ENCODE assay signal across 12 mouse cellular contexts in the genomic region with DNA sequence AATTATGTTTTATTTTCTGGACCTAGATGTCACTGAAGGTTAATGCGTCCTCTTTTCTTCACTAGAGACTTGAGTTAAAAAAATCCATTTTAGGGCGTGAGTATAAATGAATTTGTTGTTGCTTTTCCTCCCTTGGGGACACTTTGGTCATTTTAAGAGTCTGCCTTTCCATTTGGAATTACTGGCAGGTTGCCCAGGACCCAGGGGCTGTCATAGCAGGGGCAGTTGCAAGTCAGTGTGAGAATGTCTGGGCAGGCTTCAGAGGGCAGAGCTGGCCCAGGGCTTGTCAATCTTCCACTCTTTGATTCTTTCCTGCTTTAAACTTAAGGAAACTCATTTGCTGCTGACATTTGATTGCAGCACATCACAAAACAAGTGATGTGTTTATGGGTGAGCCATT. TPM values are rescaled to one million over a fixed set of nuclear protein-coding genes. Genes with fewer than 3 reads are reported as not detected.
DNase-seq lines count a peak whose midpoint lies in the region; ATAC-seq lines count a peak whose summit lies in the region.
"Had no signal": no experiment of that assay in that cellular context is flagged by ENCODE, and none has a peak within 500 bp of the region (broad histone marks: within the 10 kb centered on the region; RNA-seq: fewer than 3 reads in every experiment).

No protein-coding gene starts in this region.

- no peaks in the 10 kb centered on the region for H3K9me3 ChIP-seq in heart, embryonic 11.5 days (replicated peaks; ENCODE audit: control insufficient read depth, low read length)
- H3K9me3 ChIP-seq: lung, embryonic 15.5 days; neural tube, embryonic 12.5 days had no signal

- peak; percentile 90 for DNase-seq in heart, adult 11 months
- DNase-seq in right cerebral cortex, postnatal 4 days, result peak; percentile 3
- no peak for DNase-seq in right cerebral cortex, postnatal 14 days
- DNase-seq in heart, postnatal 10 days, result peak; percentile 41 to 44
- DNase-seq in frontal cortex, postnatal 10 days (ENCODE audit: low spot score in 2 of 2), result no peak
- no peak for DNase-seq in c-Kit-positive CD71-positive TER-119-positive erythroid progenitor cells, embryonic 14.5 days (ENCODE audit: low spot score)
- DNase-seq in layer of hippocampus, adult 11-12 months (ENCODE audit: low spot score), result no peak
- DNase-seq: layer of hippocampus, postnatal 36 days had no signal

- no peak for ATAC-seq in heart, embryonic 11.5 days (replicated peaks; ENCODE audit: insufficient number of reproducible peaks, low FRiP score, low TSS enrichment)

- no peak overlapping the region for H3K9ac ChIP-seq in heart, embryonic 11.5 days (ENCODE audit: low read depth, low read length)
- H3K9ac ChIP-seq: lung, embryonic 15.5 days; neural tube, embryonic 12.5 days had no signal

- WGBS in heart, embryonic 11.5 days (ENCODE audit: insufficient replicate concordance), result 77% methylated on average over 2 of the region's 2 CpGs

- 0 out of 2 replicates have a peak, but pooled peaks cover 3% of the 10 kb centered on the region for H3K4me1 ChIP-seq in heart, embryonic 11.5 days (ENCODE audit: control insufficient read depth, insufficient read depth, low read length)
- H3K4me1 ChIP-seq: lung, embryonic 15.5 days had no signal

- H3K36me3 ChIP-seq in heart, embryonic 11.5 days (ENCODE audit: control insufficient read depth, insufficient read depth, low read length), result no peaks in the 10 kb centered on the region
- H3K36me3 ChIP-seq: lung, embryonic 15.5 days; neural tube, embryonic 12.5 days had no signal

- intact Hi-C loops in heart, postnatal 10 days (cut with DNase I), result no loop called here

- H3K4me3 ChIP-seq in heart, embryonic 11.5 days (ENCODE audit: low read depth, low read length), result no peak overlapping the region
- H3K4me3 ChIP-seq: lung, embryonic 15.5 days; neural tube, embryonic 12.5 days had no signal

- H3K27me3 ChIP-seq in heart, embryonic 11.5 days (ENCODE audit: control insufficient read depth, insufficient read depth, low read length), result no peaks in the 10 kb centered on the region
- H3K27me3 ChIP-seq: CH12.LX; lung, embryonic 15.5 days; neural tube, embryonic 12.5 days had no signal

- no peak overlapping the region for H3K4me2 ChIP-seq in heart, embryonic 11.5 days
- H3K4me2 ChIP-seq: lung, embryonic 15.5 days; neural tube, embryonic 12.5 days had no signal

- H3K27ac ChIP-seq in heart, embryonic 11.5 days (ENCODE audit: low read depth, low read length), result no peak overlapping the region
- H3K27ac ChIP-seq: lung, embryonic 15.5 days; neural tube, embryonic 12.5 days had no signal

RNA-seq across cellular contexts. Expression of gene Exoc4, which starts 45.7 kb away (rescaled TPM):
- polyA plus RNA-seq in heart, embryonic 11.5 days (2014; fragmentation: Nextera tagmentation; extraction: Ambion mirVana), result 27.0 and 36.1 TPM in 2 replicates
- 10 to 100 TPM; 49.7 TPM for total RNA-seq in heart, postnatal 10 days (2021)

Comparison
In these comparisons a context has a peak if more than half of its experiments do, and no peak if none do; other contexts are left out.
1. DNase-seq: peak in heart, adult 11 months (single experiment), right cerebral cortex, postnatal 4 days (single experiment) and heart, postnatal 10 days (2 of 2); none in right cerebral cortex, postnatal 14 days (single experiment), frontal cortex, postnatal 10 days (0 of 2), c-Kit-positive CD71-positive TER-119-positive erythroid progenitor cells, embryonic 14.5 days (single experiment) and layer of hippocampus, adult 11-12 months (single experiment).